Mouse (Mus musculus) lung, postnatal 0 days (tissue): Measurements from ENCODE around the gene Cpne8.
"Not testable (repeated sequence)": the region's sequence is repeated elsewhere in the genome, so short reads cannot be mapped to it uniquely, and the experiment has no call there.

Experiments used
- CTCF ChIP-seq: IDR thresholded peaks from 2 replicates; pipeline ENCODE4 v1.5.1; 2016; ENCODE audit warnings: antibody characterized with exemption, mild to moderate bottlenecking
- EP300 ChIP-seq: IDR thresholded peaks from 2 replicates; pipeline ENCODE4 v1.6.1; 2016; ENCODE audit warnings: antibody characterized with exemption, mild to moderate bottlenecking, control low read depth

- TF ChIP-seq CTCF, EP300: not testable (repeated sequence)
Measured at GRCm38 (mm10) chr15:90470561-90470960, 208.7 kb downstream of the Cpne8 start.
